8 mouse cellular contexts compared by ENCODE assay signal in genomic region chr3:130400716-130401559, GRCm38 (mm10).
DNase-seq lines count a peak whose midpoint lies in the region; ATAC-seq lines count a peak whose summit lies in the region.

No protein-coding gene starts in this region.

- DNase-seq in cerebellum, postnatal 14 days: peak; percentile 42 to 44
- DNase-seq in brain, adult 2 months (ENCODE audit: low read depth, low spot score): peak; percentile 82
- DNase-seq in kidney, postnatal 4 days: peak; percentile 17 to 26
- DNase-seq in lung, postnatal 14 days: peak; percentile 28
- no peak for DNase-seq in thymus, postnatal 36 days
- no peak for DNase-seq in adrenal gland, adult (ENCODE audit: inconsistent age in 2 of 2, low spot score in 1 of 2)

- no peak for ATAC-seq in cerebellum, adult (ENCODE audit: insufficient number of reproducible peaks, low FRiP score, low TSS enrichment)
- ATAC-seq in activated CD4-positive, CD25-positive, alpha-beta regulatory T cell, adult 4 months: no peak

Comparison
In these comparisons a context has a peak if more than half of its experiments do, and no peak if none do; other contexts are left out.
1. DNase-seq: peak in cerebellum, postnatal 14 days (2 of 2), brain, adult 2 months (single experiment), kidney, postnatal 4 days (2 of 2) and lung, postnatal 14 days (single experiment); none in thymus, postnatal 36 days (0 of 2) and adrenal gland, adult (0 of 2).